Mouse (Mus musculus): Measurements from ENCODE around the gene Pdyn. TPM values are rescaled to one million over a fixed set of nuclear protein-coding genes. Genes with fewer than 3 reads are reported as not detected.

Gene Pdyn
- polyA plus RNA-seq, 1 experiment from 2014 or later: 10.3 TPM

DNA sequence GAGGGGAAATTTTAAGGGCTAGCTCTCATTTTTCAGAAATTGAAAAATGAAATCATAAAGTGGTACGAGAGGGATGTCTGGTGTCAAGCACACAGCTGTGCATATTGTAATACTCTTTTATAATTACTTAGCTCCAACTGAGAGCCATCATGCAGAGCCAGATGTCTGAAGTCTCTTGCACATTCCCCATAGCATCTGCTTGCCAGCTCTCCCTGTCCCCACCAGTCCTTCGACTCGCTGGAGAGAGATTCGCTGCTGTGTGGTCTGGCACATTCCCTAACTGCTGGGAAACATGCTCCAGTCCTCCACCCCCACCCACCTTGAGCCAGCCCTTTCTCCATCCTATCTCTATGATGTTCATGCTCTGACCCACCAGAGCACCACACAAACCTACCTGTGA is 15.6 kb downstream of the Pdyn start:
- 70% methylated on average over 4 of the region's 4 CpGs for WGBS
- Histone ChIP-seq H3K36me3 (no peaks in the 10 kb centered on the region), H3K9ac (no peak overlapping the region), H3K27me3 (no peaks in the 10 kb centered on the region), H3K4me3 (no peak overlapping the region), H3K4me1 (no peaks in the 10 kb centered on the region), H3K27ac (no peak overlapping the region), H3K9me3 (replicated peaks) (no peaks in the 10 kb centered on the region), H3K4me2 (replicated peaks) (no peak overlapping the region)
- no peak for ATAC-seq (ENCODE audit: low FRiP score)

DNA sequence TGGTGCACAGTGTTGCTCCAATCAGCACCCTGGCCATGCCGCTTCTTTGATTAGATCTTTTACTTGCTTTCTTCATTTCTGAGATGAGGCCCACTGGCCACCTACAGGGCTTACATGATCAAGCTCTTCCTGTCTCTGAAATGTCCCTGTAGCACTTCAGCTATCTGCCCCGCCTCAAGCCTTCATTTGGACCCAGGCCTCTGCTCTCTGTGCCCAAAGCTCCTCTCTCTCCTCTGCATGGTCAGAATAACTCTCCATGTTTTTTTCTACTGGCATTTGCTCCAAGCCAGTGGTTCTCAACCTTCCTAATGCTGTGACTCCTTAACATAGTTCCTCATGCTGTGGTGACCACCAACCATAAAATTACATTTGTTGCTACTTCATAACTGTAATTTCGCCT is 19.4 kb downstream of the Pdyn start:
- no peak for ATAC-seq (ENCODE audit: low FRiP score)
- H3K36me3 ChIP-seq: no peaks in the 10 kb centered on the region
- H3K4me2 ChIP-seq (replicated peaks): no peak overlapping the region
- no peak overlapping the region for H3K9ac ChIP-seq
- H3K4me1 ChIP-seq: peaks cover 6% of the 10 kb centered on the region; the same call in 1 of the 2 replicates
- peaks cover 5% of the 10 kb centered on the region; the same call in 1 of the 2 replicates for H3K27me3 ChIP-seq
- H3K4me3 ChIP-seq: no peak overlapping the region
- 84% methylated on average over 3 of the region's 3 CpGs for WGBS
- H3K9me3 ChIP-seq (replicated peaks): no peaks in the 10 kb centered on the region
- H3K27ac ChIP-seq: no peak overlapping the region

DNA sequence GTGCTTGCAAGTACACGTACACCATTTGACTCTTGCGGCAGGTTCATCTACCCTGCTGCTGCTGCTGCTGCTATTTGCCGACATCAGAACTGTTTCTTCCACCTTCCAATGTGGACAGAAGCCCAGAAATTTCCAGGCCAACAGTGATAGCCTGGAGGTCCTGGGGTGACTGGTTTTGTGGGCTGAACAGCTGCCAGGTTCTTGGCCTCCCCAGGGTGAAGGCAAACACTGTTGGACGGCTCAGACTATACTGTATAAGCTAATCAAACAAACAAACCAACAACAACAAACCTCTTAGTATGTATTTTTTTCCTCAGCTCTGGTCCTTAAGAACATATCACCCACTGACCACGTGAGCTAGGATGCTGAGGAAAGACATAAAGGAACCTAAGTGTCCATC is 20.6 kb downstream of the Pdyn start:
- Histone ChIP-seq H3K4me2 (replicated peaks) (no peak overlapping the region), H3K4me3 (no peak overlapping the region), H3K27me3 (peaks cover 5% of the 10 kb centered on the region; the same call in 1 of the 2 replicates), H3K4me1 (peaks cover 6% of the 10 kb centered on the region; the same call in 1 of the 2 replicates), H3K9ac (no peak overlapping the region), H3K9me3 (replicated peaks) (no peaks in the 10 kb centered on the region), H3K36me3 (no peaks in the 10 kb centered on the region), H3K27ac (no peak overlapping the region)
- ATAC-seq (ENCODE audit: low FRiP score): no peak
- 85% methylated on average over 5 of the region's 5 CpGs for WGBS

DNA sequence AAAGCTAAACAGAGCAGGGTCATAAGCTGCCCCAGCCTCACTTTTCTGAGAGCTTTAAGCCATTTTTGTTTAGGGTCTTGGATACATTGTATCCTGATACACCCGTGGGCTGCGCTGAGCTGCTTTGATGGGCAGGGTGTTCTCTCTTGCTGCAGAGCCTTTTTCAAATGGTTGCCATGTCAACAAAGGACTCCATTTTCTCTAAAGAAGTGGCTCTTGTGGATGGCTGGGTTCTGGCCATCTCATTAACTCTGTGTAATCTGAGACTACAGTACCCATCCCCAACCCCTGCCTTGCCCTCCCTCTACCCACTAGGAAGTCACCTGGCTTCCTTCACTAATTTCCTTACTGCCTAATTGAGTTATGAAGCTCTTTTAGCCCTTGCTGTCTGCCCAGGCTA is 22.0 kb downstream of the Pdyn start:
- Histone ChIP-seq H3K27ac (no peak overlapping the region), H3K9ac (no peak overlapping the region), H3K4me1 (peaks cover 6% of the 10 kb centered on the region; the same call in 1 of the 2 replicates), H3K4me3 (no peak overlapping the region), H3K9me3 (replicated peaks) (no peaks in the 10 kb centered on the region), H3K27me3 (peaks cover 5% of the 10 kb centered on the region; the same call in 1 of the 2 replicates), H3K36me3 (no peaks in the 10 kb centered on the region), H3K4me2 (replicated peaks) (no peak overlapping the region)
- peak; percentile 35; the same call in 1 of the 2 replicates for ATAC-seq (ENCODE audit: low FRiP score)
- 32% methylated on average over 2 of the region's 2 CpGs for WGBS

DNA sequence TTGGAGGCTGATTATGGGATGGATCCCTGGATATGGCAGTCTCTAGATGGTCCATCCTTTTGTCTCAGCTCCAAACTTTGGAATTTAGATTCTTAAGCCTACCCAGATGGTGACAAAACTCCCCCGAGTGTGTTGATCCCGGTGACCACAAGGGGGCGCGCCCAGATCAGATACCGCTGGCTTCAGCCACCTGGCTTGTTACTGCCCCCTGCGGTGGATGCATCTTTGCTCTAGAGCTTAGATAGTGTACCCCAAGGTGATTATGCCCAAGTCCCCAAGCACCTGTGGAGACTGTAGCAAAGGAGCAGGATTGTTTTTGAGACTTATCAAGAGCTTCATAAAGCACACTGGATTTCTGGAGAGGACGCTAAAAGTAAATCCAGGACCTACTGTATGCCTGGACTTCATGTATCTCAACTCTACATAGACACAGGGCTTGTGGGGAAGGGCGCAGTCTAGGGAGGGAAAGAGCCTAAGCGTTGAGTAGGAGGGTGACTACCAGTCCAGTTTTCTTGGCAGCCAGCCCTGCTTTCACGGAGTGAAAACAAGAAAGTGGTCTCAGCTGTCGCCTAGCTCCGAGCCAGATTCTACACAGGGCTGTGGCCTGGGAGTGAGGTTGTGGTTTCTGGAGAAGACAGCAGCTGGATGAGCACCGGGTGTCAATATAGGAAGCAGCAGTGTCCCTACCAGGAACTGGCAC is 24.6 kb downstream of the Pdyn start:
- H3K36me3 ChIP-seq: no peaks in the 10 kb centered on the region
- H3K4me2 ChIP-seq (replicated peaks): no peak overlapping the region
- H3K9me3 ChIP-seq (replicated peaks): no peaks in the 10 kb centered on the region
- WGBS: 35% methylated on average over 13 of the region's 13 CpGs
- peaks cover 5% of the 10 kb centered on the region for H3K27me3 ChIP-seq
- no peak overlapping the region for H3K9ac ChIP-seq
- H3K4me1 ChIP-seq: peaks cover 6% of the 10 kb centered on the region; the same call in 1 of the 2 replicates
- H3K27ac ChIP-seq: no peak overlapping the region
- peak; percentile 54; the same call in 1 of the 2 replicates for ATAC-seq (ENCODE audit: low FRiP score)
- H3K4me3 ChIP-seq: no peak overlapping the region

DNA sequence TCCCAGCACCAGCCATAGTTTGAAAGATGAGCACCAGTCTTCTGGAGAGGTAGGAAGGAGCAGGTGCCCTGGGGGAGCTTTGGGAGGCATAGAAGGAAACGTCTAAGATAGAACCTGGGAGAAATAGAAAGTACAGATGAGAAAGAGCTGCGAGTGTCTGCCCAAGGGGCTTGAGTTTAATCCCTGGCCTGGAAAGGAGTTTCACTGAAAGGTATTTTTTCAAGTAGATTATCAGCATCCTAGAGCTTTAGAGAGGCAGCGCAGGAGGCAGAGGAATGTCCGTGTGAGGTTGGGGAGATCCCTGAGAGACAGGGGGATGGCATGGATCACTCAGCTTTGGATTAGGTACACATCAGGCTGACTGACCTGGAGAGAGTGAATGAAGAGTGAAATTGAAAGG is 27.7 kb downstream of the Pdyn start:
- H3K4me3 ChIP-seq: no peak overlapping the region
- no peak overlapping the region for H3K27ac ChIP-seq
- H3K9ac ChIP-seq: no peak overlapping the region
- no peak overlapping the region for H3K4me2 ChIP-seq (replicated peaks)
- no peaks in the 10 kb centered on the region for H3K9me3 ChIP-seq (replicated peaks)
- H3K27me3 ChIP-seq: peaks cover 5% of the 10 kb centered on the region
- no peaks in the 10 kb centered on the region for H3K4me1 ChIP-seq
- ATAC-seq (ENCODE audit: low FRiP score): no peak
- 77% methylated on average over 4 of the region's 4 CpGs for WGBS
- H3K36me3 ChIP-seq: no peaks in the 10 kb centered on the region

DNA sequence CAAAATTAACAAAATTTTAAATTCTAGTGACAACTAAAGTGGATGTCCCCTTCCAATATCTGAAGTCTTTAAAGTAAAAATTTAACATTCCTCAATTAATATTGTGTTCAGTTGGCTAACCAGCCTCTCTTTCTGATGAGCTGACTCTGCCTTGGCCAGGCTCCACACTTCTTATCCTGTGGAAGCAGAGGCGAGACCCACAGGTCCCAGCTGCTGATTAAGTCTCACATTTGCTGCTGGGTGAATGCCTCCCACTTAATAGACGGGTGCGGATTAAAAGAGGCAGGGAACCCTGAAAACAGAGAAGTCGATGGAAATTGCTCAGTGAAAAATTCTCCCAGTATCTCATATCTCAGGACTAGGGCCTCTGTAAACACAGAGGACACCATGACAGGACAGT is 37.2 kb downstream of the Pdyn start:
- H3K4me1 ChIP-seq: no peaks in the 10 kb centered on the region
- no peak overlapping the region for H3K4me3 ChIP-seq
- no peak for ATAC-seq (ENCODE audit: low FRiP score)
- H3K4me2 ChIP-seq (replicated peaks): no peak overlapping the region
- no peaks in the 10 kb centered on the region for H3K9me3 ChIP-seq (replicated peaks)
- no peaks in the 10 kb centered on the region for H3K27me3 ChIP-seq
- H3K27ac ChIP-seq: no peak overlapping the region
- no peaks in the 10 kb centered on the region for H3K36me3 ChIP-seq
- no peak overlapping the region for H3K9ac ChIP-seq
- WGBS: 84% methylated on average over 4 of the region's 4 CpGs

DNA sequence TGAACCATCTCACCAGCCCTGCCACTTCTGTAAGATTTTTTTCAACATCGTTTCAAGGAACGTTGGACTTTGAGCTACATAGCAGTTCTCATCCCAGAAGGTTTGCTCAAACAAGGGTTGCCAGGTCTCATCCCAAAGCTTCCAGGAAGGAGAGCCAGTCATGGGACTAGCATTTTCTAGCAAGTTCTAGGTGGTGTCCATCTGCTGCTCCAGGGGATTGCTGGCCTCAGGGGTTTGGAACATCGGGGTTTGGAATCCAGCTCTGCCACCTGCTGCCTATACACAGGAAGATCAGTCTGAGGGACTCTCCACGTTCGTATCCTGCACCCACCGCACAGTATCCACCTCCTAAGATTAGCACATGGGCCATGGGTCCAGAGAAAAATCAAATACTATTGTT is 39.6 kb downstream of the Pdyn start:
- no peaks in the 10 kb centered on the region for H3K27me3 ChIP-seq
- no peak for ATAC-seq (ENCODE audit: low FRiP score)
- WGBS: 68% methylated on average over 6 of the region's 6 CpGs
- no peak overlapping the region for H3K4me3 ChIP-seq
- no peaks in the 10 kb centered on the region for H3K9me3 ChIP-seq (replicated peaks)
- no peak overlapping the region for H3K27ac ChIP-seq
- H3K4me2 ChIP-seq (replicated peaks): no peak overlapping the region
- no peaks in the 10 kb centered on the region for H3K4me1 ChIP-seq
- no peaks in the 10 kb centered on the region for H3K36me3 ChIP-seq
- H3K9ac ChIP-seq: no peak overlapping the region

DNA sequence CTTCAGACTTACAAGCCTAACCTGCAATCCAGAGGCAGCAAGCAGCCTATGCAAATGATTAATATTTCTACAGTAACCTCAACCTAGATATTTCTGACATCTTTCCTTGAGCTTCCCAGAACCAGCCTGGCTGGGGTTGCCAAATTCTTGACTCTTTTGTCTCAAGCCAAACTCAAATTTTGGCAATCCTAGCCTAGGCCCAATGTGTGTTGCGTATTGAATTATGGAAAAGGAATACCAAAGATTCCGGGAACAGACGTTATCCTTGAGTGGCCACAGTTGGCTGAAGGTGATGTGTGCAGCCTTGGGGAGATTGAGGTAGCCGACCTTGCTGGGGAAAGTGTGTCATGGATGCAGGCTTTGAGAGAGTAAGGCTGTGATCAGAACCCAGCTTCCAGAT is 40.8 kb downstream of the Pdyn start:
- Histone ChIP-seq H3K9ac (no peak overlapping the region), H3K27ac (no peak overlapping the region), H3K4me1 (no peaks in the 10 kb centered on the region), H3K27me3 (no peaks in the 10 kb centered on the region), H3K4me3 (no peak overlapping the region), H3K36me3 (no peaks in the 10 kb centered on the region), H3K9me3 (replicated peaks) (no peaks in the 10 kb centered on the region), H3K4me2 (replicated peaks) (no peak overlapping the region)
- 94% methylated on average over 4 of the region's 4 CpGs for WGBS
- no peak for ATAC-seq (ENCODE audit: low FRiP score)

DNA sequence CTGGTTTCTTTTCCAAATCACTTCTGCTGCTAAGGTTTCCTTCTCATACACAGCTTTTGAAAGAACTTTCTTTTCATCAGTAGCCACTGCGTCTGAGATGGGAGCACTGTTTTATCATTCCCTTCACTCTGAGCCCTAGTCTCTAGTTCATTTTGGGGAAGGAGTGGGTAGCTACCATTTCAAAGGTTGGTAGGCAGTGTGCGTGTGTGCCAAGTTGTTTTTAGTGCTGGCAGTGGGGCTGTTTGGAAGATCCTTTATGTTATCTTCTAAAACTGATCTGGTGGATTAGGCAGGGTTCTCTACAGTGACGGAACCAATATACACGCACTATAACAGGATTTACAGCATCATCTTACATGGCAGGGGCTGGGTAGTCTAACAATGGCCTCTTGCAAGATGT is 44.6 kb downstream of the Pdyn start:
- ATAC-seq (ENCODE audit: low FRiP score): no peak
- H3K4me3 ChIP-seq: no peak overlapping the region
- no peak overlapping the region for H3K4me2 ChIP-seq (replicated peaks)
- no peaks in the 10 kb centered on the region for H3K4me1 ChIP-seq
- H3K27me3 ChIP-seq: no peaks in the 10 kb centered on the region
- no peaks in the 10 kb centered on the region for H3K36me3 ChIP-seq
- H3K27ac ChIP-seq: no peak overlapping the region
- 91% methylated on average over 4 of the region's 4 CpGs for WGBS
- H3K9me3 ChIP-seq (replicated peaks): no peaks in the 10 kb centered on the region
- H3K9ac ChIP-seq: no peak overlapping the region

DNA sequence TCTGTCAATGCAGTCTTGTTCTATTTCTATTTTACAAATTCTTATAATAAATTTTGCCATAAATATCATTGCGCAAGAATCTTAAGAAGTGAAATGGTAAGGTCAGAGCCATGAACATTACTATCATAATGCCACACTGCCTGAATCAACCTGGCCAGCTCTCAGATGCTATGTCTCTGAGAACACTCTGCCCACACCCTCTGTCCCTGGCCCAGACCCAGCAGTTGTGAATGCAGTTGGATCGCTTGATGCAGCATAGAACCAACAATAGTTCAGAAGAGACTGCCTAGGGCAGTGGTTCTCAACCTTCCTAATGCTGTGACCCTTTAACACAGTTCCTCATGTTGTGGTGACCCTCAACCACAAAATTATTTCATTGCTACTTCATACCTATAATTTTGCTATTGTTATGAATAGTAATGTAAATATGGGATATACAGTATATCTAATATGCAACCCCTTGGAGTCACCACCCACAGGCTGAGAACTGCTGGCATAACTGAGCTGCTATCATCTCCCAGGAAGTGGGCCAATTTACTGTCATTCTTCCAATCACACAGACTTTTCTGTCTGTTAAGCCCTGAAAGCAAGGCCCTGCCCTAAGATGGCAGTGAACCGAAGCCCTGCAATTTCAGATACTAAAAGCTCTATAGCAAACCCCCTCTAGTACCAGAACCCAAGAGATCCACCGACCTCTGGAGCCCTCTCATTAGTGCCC is 45.3 kb downstream of the Pdyn start:
- WGBS: 85% methylated on average over 4 of the region's 4 CpGs
- Histone ChIP-seq H3K9ac (no peak overlapping the region), H3K4me1 (no peaks in the 10 kb centered on the region), H3K27me3 (no peaks in the 10 kb centered on the region), H3K36me3 (no peaks in the 10 kb centered on the region), H3K27ac (no peak overlapping the region), H3K4me2 (replicated peaks) (no peak overlapping the region), H3K9me3 (replicated peaks) (no peaks in the 10 kb centered on the region), H3K4me3 (no peak overlapping the region)
- no peak for ATAC-seq (ENCODE audit: low FRiP score)

DNA sequence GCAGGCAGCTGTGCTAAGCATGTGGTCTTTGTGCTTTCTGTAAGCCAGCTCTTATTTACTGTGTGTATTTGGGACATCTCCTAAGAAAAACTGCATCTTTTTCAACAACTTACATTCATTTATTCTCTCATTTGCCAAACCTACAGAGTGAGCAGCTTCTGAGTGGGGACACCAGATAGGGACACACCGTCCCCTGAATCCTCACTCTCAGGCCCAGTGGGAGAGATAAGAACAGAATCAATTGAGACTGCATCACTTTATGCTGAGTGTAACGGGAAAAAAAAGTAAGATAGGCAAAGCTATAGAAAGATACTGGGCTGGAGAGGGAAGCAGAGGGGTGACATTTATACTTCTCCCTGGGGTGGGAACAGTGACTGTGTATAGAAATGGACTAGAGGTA is 46.0 kb downstream of the Pdyn start:
- Histone ChIP-seq H3K27me3 (no peaks in the 10 kb centered on the region), H3K9me3 (replicated peaks) (no peaks in the 10 kb centered on the region), H3K27ac (no peak overlapping the region), H3K4me2 (replicated peaks) (no peak overlapping the region), H3K4me1 (no peaks in the 10 kb centered on the region), H3K4me3 (no peak overlapping the region), H3K36me3 (no peaks in the 10 kb centered on the region), H3K9ac (no peak overlapping the region)
- ATAC-seq (ENCODE audit: low FRiP score): no peak
- WGBS: 88% methylated on average over 2 of the region's 2 CpGs

DNA sequence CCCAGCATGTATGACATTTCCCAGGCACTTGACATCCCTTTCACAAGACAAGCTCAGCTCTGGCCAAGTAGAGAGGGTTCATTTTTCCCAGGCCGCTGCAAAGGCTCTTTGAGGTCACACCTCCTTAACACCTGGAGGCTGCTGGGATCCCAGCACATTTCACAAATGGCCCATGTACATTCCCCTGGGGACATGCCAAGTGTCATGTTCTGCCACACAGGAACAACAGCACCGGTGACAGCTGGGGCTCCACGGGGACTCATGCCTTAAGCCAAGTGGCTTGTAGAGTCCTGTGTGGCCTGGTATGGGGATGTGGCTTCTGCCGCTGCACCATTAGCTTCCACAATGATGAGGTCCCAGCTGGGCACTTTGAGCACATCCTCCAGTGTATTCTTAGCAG is 47.0 kb downstream of the Pdyn start:
- no peak for ATAC-seq (ENCODE audit: low FRiP score)
- Histone ChIP-seq H3K27ac (no peak overlapping the region), H3K27me3 (no peaks in the 10 kb centered on the region), H3K36me3 (no peaks in the 10 kb centered on the region), H3K4me1 (no peaks in the 10 kb centered on the region), H3K4me3 (no peak overlapping the region), H3K9ac (no peak overlapping the region), H3K9me3 (replicated peaks) (no peaks in the 10 kb centered on the region), H3K4me2 (replicated peaks) (no peak overlapping the region)
- 69% methylated on average over 4 of the region's 4 CpGs for WGBS
